Comparison of ENCODE assay signal across 8 mouse cellular contexts in genomic region chr9:15976959-15977663, GRCm38 (mm10).
DNase-seq lines count a peak whose midpoint lies in the region; ATAC-seq lines count a peak whose summit lies in the region.

No protein-coding gene starts in this region.

- no peaks in the 10 kb centered on the region for H3K4me1 ChIP-seq in intestine, embryonic 15.5 days (replicated peaks)
- H3K4me1 ChIP-seq in neural tube, embryonic 12.5 days, result no peaks in the 10 kb centered on the region; the same call in 1 of the 2 replicates

- WGBS in intestine, embryonic 15.5 days, result 28% methylated on average over 12 of the region's 12 CpGs
- WGBS in neural tube, embryonic 12.5 days, result 44% methylated on average over 12 of the region's 12 CpGs

- no peaks in the 10 kb centered on the region for H3K27me3 ChIP-seq in intestine, embryonic 15.5 days (replicated peaks)
- no peaks in the 10 kb centered on the region for H3K27me3 ChIP-seq in neural tube, embryonic 12.5 days (replicated peaks)

- H3K9ac ChIP-seq in intestine, embryonic 15.5 days, result no peak overlapping the region
- H3K9ac ChIP-seq in neural tube, embryonic 12.5 days, result no peak overlapping the region

- H3K36me3 ChIP-seq in intestine, embryonic 15.5 days, result no peaks in the 10 kb centered on the region
- no peaks in the 10 kb centered on the region for H3K36me3 ChIP-seq in neural tube, embryonic 12.5 days

- intact Hi-C loops in left cerebral cortex, postnatal 4 days (cut with DNase I), result no loop called here

- H3K4me2 ChIP-seq in intestine, embryonic 15.5 days (replicated peaks), result 0 out of 2 replicates have a peak overlapping the region, but pooled peaks have one; percentile 14
- H3K4me2 ChIP-seq in neural tube, embryonic 12.5 days (replicated peaks), result no peak overlapping the region

- no peaks in the 10 kb centered on the region for H3K9me3 ChIP-seq in intestine, embryonic 15.5 days
- H3K9me3 ChIP-seq in neural tube, embryonic 12.5 days, result no peaks in the 10 kb centered on the region

- DNase-seq in cerebellum, postnatal 10 days, result peak; percentile 71 to 79
- DNase-seq in cerebellum, adult 11-12 months, result no peak
- peak; percentile 75 for DNase-seq in left cerebral cortex, postnatal 4 days
- DNase-seq in left cerebral cortex, adult 8-10 months (ENCODE audit: low spot score in 2 of 2), result no peak
- no peak for DNase-seq in urinary bladder, postnatal 10 days (ENCODE audit: low spot score)
- no peak for DNase-seq in left cerebral cortex, adult 18-20 months (ENCODE audit: low spot score in 2 of 2)

- no peak overlapping the region for H3K4me3 ChIP-seq in intestine, embryonic 15.5 days (replicated peaks)
- H3K4me3 ChIP-seq in neural tube, embryonic 12.5 days, result no peak overlapping the region

- H3K27ac ChIP-seq in intestine, embryonic 15.5 days, result peak overlapping the region; percentile 60
- H3K27ac ChIP-seq in neural tube, embryonic 12.5 days, result no peak overlapping the region

- ATAC-seq in intestine, embryonic 15.5 days, result peak; percentile 25
- ATAC-seq in neural tube, embryonic 12.5 days (ENCODE audit: low FRiP score, low read depth), result peak; percentile 72

Comparison
In these comparisons a context has a peak if more than half of its experiments do, and no peak if none do; other contexts are left out.
1. DNase-seq: peak in cerebellum, postnatal 10 days (2 of 2) and left cerebral cortex, postnatal 4 days (single experiment); none in cerebellum, adult 11-12 months (single experiment), left cerebral cortex, adult 8-10 months (0 of 2), urinary bladder, postnatal 10 days (single experiment) and left cerebral cortex, adult 18-20 months (0 of 2).